Mouse (Mus musculus) forebrain, embryonic 12.5 days (tissue): Measurements from ENCODE around the gene Zbtb7b. TPM values are rescaled to one million over a fixed set of nuclear protein-coding genes. Genes with fewer than 3 reads are reported as not detected.
A peak's percentile ranks its signal among the peaks of the same experiment; 100 is the strongest.

Experiments
- ATAC-seq: fragments of 200-750 bp; cut with Nextera tagmentation; 2 replicates; pipeline ENCODE4 v1.8.0; 2017; ENCODE audit warnings: moderate TSS enrichment; ENCODE audit not compliant: low FRiP score
- H3K27ac ChIP-seq: fragments of 300-500 bp; sonication (generic); 2 replicates; pipeline ENCODE4 v1.5.1; 2016; ENCODE audit warnings: mild to moderate bottlenecking
- H3K27me3 ChIP-seq: fragments of 300-500 bp; sonication (generic); 2 replicates; pipeline ENCODE4 v1.6.1; 2016; ENCODE audit warnings: mild to moderate bottlenecking
- H3K36me3 ChIP-seq: fragments of 300-500 bp; sonication (generic); replicated peaks from 2 replicates; pipeline ENCODE4 v1.6.1; 2016; ENCODE audit warnings: mild to moderate bottlenecking
- H3K4me1 ChIP-seq: fragments of 300-500 bp; sonication (generic); 2 replicates; pipeline ENCODE4 v1.6.1; 2016
- H3K4me2 ChIP-seq: fragments of 300-500 bp; sonication (generic); 2 replicates; pipeline ENCODE4 v1.6.1; 2016; ENCODE audit warnings: mild to moderate bottlenecking, moderate library complexity
- H3K4me3 ChIP-seq: fragments of 300-500 bp; sonication (generic); replicated peaks from 2 replicates; pipeline ENCODE4 v1.5.1; 2016; ENCODE audit warnings: mild to moderate bottlenecking
- H3K9ac ChIP-seq: fragments of 300-500 bp; sonication (generic); 2 replicates; pipeline ENCODE4 v1.6.1; 2016; ENCODE audit warnings: mild to moderate bottlenecking
- H3K9me3 ChIP-seq: fragments of 300-500 bp; sonication (generic); 2 replicates; pipeline ENCODE4 v1.6.1; 2016
- WGBS: fragments of 180-500 bp; shearing (Covaris S2); methylation state at CpG from one replicate; pipeline ENCODE4 v1.1.7; 2016; 5-methylcytosine and 5-hydroxymethylcytosine counted together
- polyA plus RNA-seq: library from polyadenylated mRNA; unstranded; fragments of >200 nt; fragmentation: Nextera tagmentation; extraction: Ambion mirVana; gene quantifications from 2 replicates; pipeline ENCODE4 v1.2.1, GENCODE M21; 2016

Gene Zbtb7b
- polyA plus RNA-seq, 1 experiment from 2014 or later: 0.45 TPM

DNA sequence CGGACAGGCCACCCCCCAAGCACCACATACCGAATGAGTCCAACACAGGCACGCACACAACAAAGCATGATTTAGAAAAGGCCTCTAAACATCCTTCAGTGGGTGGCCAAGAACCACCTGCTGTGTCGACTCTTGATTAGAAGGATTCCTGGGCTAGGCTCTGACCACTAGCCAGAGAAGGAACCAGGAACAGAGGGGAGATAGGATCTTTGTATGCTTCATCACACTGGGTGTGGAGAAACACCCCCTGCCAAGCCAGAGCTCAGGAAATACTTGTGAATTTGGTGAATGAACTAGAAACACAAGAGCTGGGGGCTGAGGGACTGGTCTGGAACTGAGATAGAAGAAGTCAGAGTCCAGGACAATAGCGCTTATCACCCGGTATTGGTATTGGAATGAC lies 58.0 kb downstream of the Zbtb7b start:
- no peaks in the 10 kb centered on the region for H3K27me3 ChIP-seq
- H3K9me3 ChIP-seq: no peaks in the 10 kb centered on the region
- H3K4me1 ChIP-seq: peaks cover 64% of the 10 kb centered on the region
- no peak for ATAC-seq
- peak overlapping the region; percentile 92 for H3K27ac ChIP-seq
- 3% methylated on average over 6 of the region's 6 CpGs for WGBS
- H3K36me3 ChIP-seq: peaks cover 24% of the 10 kb centered on the region
- peak overlapping the region; percentile 70 for H3K4me2 ChIP-seq
- H3K4me3 ChIP-seq: peak overlapping the region; percentile 84
- peak overlapping the region; percentile 90 for H3K9ac ChIP-seq

DNA sequence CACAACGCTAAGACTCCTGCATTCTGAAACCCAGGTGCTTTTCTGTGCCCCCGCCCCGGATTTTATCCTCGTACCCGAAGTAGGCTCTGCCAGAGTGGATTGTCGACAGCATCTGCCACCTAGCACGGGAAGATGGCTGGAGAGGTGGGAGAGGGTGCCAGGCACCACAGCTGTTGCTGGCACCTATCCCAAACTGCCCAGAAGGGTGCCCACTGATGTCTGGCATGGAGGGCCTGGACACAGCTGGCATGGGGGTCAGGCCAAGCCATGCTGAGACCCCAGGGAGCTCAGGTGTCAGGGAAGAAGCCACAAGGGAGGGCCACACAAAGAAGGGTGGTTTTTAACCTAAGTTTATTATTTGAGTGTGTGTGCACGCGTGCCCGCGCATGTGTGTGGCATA lies 61.5 kb downstream of the Zbtb7b start:
- no peak for ATAC-seq
- no peak overlapping the region for H3K4me3 ChIP-seq
- 72% methylated on average over 11 of the region's 11 CpGs for WGBS
- H3K4me1 ChIP-seq: peaks cover 57% of the 10 kb centered on the region
- peak overlapping the region; percentile 74 for H3K27ac ChIP-seq
- H3K9me3 ChIP-seq: no peaks in the 10 kb centered on the region
- peak overlapping the region; percentile 5; the same call in 1 of the 2 replicates for H3K4me2 ChIP-seq
- peaks cover 24% of the 10 kb centered on the region for H3K36me3 ChIP-seq
- H3K9ac ChIP-seq: no peak overlapping the region
- H3K27me3 ChIP-seq: peaks cover 7% of the 10 kb centered on the region; the same call in 1 of the 2 replicates

DNA sequence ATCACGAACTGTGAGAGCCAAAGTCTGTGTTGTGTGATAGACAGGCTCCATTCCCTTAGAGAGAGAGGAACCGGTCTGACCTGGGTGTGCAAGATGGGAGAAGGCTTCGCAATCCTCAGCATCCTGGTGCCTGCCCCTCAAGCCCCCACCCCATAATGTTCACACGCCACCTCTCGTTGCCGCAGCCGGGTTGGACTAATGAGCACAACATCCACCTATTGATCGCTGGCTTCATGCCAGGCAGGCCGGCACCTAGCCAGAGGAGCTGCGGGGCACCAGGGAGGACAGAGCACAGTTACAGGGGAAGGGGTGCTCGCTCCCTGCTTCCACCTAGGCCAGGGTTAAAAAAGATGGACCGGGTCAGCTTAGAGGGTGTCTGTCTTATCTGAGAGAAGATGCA lies 62.1 kb downstream of the Zbtb7b start:
- 39% methylated on average over 12 of the region's 12 CpGs for WGBS

DNA sequence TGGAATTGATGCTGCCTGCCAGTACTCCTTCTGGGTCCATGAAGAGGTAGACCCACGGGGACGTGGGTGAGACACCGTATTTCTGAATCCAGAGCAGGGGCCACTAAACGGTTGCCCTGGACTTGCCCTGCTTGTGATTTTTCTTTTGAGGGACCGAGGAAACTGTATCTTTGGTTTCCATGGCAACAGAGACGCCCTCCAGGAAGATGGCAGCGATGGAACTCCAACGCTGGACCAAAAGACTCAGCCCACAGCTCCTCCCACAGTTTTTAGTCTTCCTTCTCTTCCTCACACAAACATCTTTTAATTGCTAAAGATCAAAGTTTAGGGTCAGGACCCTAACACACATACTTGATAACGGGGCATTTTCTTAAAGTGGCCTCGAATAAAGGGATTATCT lies 62.6 kb downstream of the Zbtb7b start:
- ATAC-seq: no peak

More for the DNA sequence above, 62.1 kb downstream of the Zbtb7b start:
- Histone ChIP-seq H3K9ac (no peak overlapping the region), H3K27me3 (peaks cover 13% of the 10 kb centered on the region; the same call in 1 of the 2 replicates), H3K27ac (peak overlapping the region; percentile 74), H3K9me3 (no peaks in the 10 kb centered on the region), H3K4me1 (peaks cover 57% of the 10 kb centered on the region), H3K36me3 (peaks cover 24% of the 10 kb centered on the region), H3K4me2 (peak overlapping the region; percentile 5), H3K4me3 (no peak overlapping the region)
- peak; percentile 14; the same call in 1 of the 2 replicates for ATAC-seq

DNA sequence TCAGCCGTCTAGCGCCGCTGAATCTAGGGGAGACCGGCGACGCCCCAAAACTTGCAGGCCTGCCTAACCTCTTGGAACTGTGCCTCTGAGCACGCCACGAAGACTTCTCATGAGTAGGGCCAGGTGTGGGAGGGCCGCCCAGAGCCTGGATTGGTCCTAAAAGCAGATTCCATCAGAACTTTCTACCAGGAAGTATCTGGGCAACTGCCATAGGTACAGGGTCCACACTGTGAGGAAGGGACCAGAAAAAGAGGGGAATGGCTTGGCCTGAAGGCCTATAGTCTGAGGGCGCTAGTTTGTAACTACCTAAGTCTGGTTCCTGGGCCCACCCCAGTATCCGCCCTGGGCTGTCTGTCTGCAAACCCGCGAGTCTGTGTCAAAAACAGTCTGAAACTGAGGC lies 63.0 kb downstream of the Zbtb7b start:
- no peak overlapping the region for H3K4me3 ChIP-seq
- H3K9ac ChIP-seq: no peak overlapping the region
- 73% methylated on average over 13 of the region's 13 CpGs for WGBS
- H3K36me3 ChIP-seq: peaks cover 24% of the 10 kb centered on the region
- no peak for ATAC-seq
- H3K4me2 ChIP-seq: no peak overlapping the region
- H3K9me3 ChIP-seq: no peaks in the 10 kb centered on the region
- peaks cover 14% of the 10 kb centered on the region; the same call in 1 of the 2 replicates for H3K27me3 ChIP-seq
- H3K27ac ChIP-seq: no peak overlapping the region
- peaks cover 51% of the 10 kb centered on the region for H3K4me1 ChIP-seq

More for the DNA sequence above, 62.6 kb downstream of the Zbtb7b start:
- H3K9ac ChIP-seq: no peak overlapping the region
- H3K4me2 ChIP-seq: no peak overlapping the region
- peak overlapping the region; percentile 74; the same call in 1 of the 2 replicates for H3K27ac ChIP-seq
- no peaks in the 10 kb centered on the region for H3K9me3 ChIP-seq
- H3K4me3 ChIP-seq: no peak overlapping the region
- H3K27me3 ChIP-seq: peaks cover 14% of the 10 kb centered on the region; the same call in 1 of the 2 replicates
- WGBS: 32% methylated on average over 10 of the region's 10 CpGs
- peaks cover 24% of the 10 kb centered on the region for H3K36me3 ChIP-seq
- peaks cover 55% of the 10 kb centered on the region for H3K4me1 ChIP-seq

DNA sequence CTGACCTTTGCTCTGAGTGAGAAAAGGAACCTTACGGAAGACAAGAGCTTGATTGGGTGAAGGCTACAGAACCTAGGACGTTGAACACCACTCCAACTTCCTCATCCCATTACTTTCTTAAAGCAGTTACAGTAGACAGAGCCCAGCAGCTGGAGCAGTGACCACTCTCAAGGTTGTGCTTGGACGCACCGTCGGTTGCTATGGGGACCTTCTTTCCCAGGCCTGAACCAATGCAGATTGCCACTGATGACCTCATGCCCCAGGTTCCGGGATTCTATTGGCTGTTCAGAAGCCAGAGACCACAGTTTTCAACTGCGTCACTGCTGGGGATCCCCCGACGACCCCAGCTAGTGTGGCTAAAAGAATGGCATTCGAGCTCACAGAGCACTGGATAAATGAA lies 63.6 kb downstream of the Zbtb7b start:
- Histone ChIP-seq H3K36me3 (peaks cover 24% of the 10 kb centered on the region), H3K4me1 (peaks cover 44% of the 10 kb centered on the region)

DNA sequence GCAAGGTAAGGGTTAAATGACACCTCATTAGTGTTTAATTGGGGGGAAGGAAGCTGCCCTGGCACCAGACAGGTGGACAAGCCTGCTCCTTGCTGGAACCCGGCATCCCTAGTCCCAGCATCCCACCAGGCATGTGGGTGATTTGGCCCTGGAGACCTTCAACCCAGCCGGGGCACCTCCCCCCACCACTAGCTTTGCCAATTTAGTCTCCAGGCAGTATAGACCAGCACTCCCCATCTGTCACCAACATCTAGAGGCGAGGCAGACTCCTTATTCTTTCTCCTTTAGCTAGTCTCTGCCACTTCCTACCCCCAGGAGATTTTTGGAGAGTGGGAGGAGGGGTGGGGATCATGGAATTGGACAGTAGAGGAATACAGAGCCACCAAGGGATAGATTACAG lies 64.2 kb downstream of the Zbtb7b start:
- 47% methylated on average over 3 of the region's 3 CpGs for WGBS

More for the DNA sequence above, 63.6 kb downstream of the Zbtb7b start:
- peaks cover 14% of the 10 kb centered on the region; the same call in 1 of the 2 replicates for H3K27me3 ChIP-seq
- no peak overlapping the region for H3K4me3 ChIP-seq
- H3K4me2 ChIP-seq: no peak overlapping the region
- H3K27ac ChIP-seq: 0 out of 2 replicates have a peak overlapping the region, but pooled peaks have one; percentile 19
- WGBS: 19% methylated on average over 10 of the region's 10 CpGs
- H3K9ac ChIP-seq: no peak overlapping the region
- H3K9me3 ChIP-seq: no peaks in the 10 kb centered on the region
- no peak for ATAC-seq

DNA sequence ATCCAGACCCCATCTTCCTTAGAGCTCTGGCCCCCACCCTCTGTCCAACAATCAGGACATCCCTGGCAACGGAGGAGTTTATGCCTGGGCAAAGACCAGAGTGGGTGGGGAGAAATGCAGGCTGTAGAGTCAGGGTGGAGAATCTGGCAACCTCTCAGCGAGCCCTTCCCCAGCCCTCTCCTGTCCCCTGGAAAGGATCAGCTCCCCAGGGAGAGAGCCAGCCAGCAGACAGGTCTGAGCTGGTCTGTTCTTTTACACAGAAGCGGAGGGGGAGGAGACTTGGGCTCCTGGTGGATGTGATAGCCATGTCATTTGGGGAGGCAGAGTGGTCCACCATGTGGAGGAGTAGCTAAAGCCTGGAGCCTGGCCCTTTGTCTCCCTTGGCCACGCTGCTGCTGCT lies 66.0 kb downstream of the Zbtb7b start:
- H3K4me2 ChIP-seq: no peak overlapping the region
- peaks cover 7% of the 10 kb centered on the region for H3K36me3 ChIP-seq
- WGBS: 13% methylated on average over 4 of the region's 4 CpGs
- H3K4me3 ChIP-seq: no peak overlapping the region
- peaks cover 23% of the 10 kb centered on the region; the same call in 1 of the 2 replicates for H3K27me3 ChIP-seq
- ATAC-seq: no peak
- H3K9ac ChIP-seq: no peak overlapping the region
- peaks cover 40% of the 10 kb centered on the region for H3K4me1 ChIP-seq
- H3K9me3 ChIP-seq: no peaks in the 10 kb centered on the region
- no peak overlapping the region for H3K27ac ChIP-seq

More for the DNA sequence above, 64.2 kb downstream of the Zbtb7b start:
- peaks cover 40% of the 10 kb centered on the region for H3K4me1 ChIP-seq
- peak overlapping the region; percentile 19 for H3K27ac ChIP-seq
- H3K9ac ChIP-seq: no peak overlapping the region
- H3K4me2 ChIP-seq: no peak overlapping the region
- H3K4me3 ChIP-seq: no peak overlapping the region
- H3K36me3 ChIP-seq: peaks cover 24% of the 10 kb centered on the region
- H3K27me3 ChIP-seq: peaks cover 14% of the 10 kb centered on the region; the same call in 1 of the 2 replicates
- no peaks in the 10 kb centered on the region for H3K9me3 ChIP-seq
- no peak for ATAC-seq

Other genes starting within 250 kb of the Zbtb7b start
- gene Hcn3, start 234.6 kb downstream of the Zbtb7b start, polyA plus RNA-seq: 11.2 and 15.1 TPM in 2 replicates
- gene Clk2, start 230.0 kb downstream of the Zbtb7b start, polyA plus RNA-seq: 41.1 and 42.5 TPM in 2 replicates
- 89.7 and 94.4 TPM in 2 replicates for gene Scamp3, start 217.3 kb downstream of the Zbtb7b start, polyA plus RNA-seq
- 25.6 and 26.3 TPM in 2 replicates for gene Fam189b, start 211.6 kb downstream of the Zbtb7b start, polyA plus RNA-seq
- gene Gba, start 191.8 kb downstream of the Zbtb7b start, polyA plus RNA-seq: 34.3 and 37.4 TPM in 2 replicates
- 95.1 and 97.9 TPM in 2 replicates for gene Thbs3, start 179.6 kb downstream of the Zbtb7b start, polyA plus RNA-seq
- gene Mtx1, start 167.7 kb downstream of the Zbtb7b start, polyA plus RNA-seq: 185 and 194 TPM in 2 replicates
- 3.8 and 4.7 TPM in 2 replicates for gene Muc1, start 165.7 kb downstream of the Zbtb7b start, polyA plus RNA-seq
- 249 and 252 TPM in 2 replicates for gene Krtcap2, start 148.8 kb downstream of the Zbtb7b start, polyA plus RNA-seq
- gene Trim46, start 148.5 kb downstream of the Zbtb7b start, polyA plus RNA-seq: 25.1 and 26.6 TPM in 2 replicates
- gene Dpm3, start 135.4 kb downstream of the Zbtb7b start, polyA plus RNA-seq: 79.1 and 84.3 TPM in 2 replicates
- gene Slc50a1, start 124.2 kb downstream of the Zbtb7b start, polyA plus RNA-seq: 28.6 and 29.7 TPM in 2 replicates
- 9.7 and 12.6 TPM in 2 replicates for gene Efna1, start 113.6 kb downstream of the Zbtb7b start, polyA plus RNA-seq
- 11.9 and 14.9 TPM in 2 replicates for gene Efna3, start 71.8 kb downstream of the Zbtb7b start, polyA plus RNA-seq
- gene Efna4, start 56.7 kb downstream of the Zbtb7b start, polyA plus RNA-seq: 17.1 and 20.0 TPM in 2 replicates
- gene Adam15, start 44.8 kb downstream of the Zbtb7b start, polyA plus RNA-seq: 22.7 and 28.2 TPM in 2 replicates
- 0.13 and 0.22 TPM in 2 replicates for gene Dcst2, start 32.8 kb downstream of the Zbtb7b start, polyA plus RNA-seq
- gene Dcst1, start 29.5 kb downstream of the Zbtb7b start, polyA plus RNA-seq: 0.36 and 0.54 TPM in 2 replicates
- gene Lenep, start 8.0 kb upstream of the Zbtb7b start, polyA plus RNA-seq: 0.24 and 2.0 TPM in 2 replicates
- 32.2 and 33.1 TPM in 2 replicates for gene Flad1, start 17.1 kb upstream of the Zbtb7b start, polyA plus RNA-seq
- gene Cks1b, start 23.6 kb upstream of the Zbtb7b start, polyA plus RNA-seq: 363 and 395 TPM in 2 replicates
- gene Shc1, start 23.7 kb upstream of the Zbtb7b start, polyA plus RNA-seq: 28.4 and 30.9 TPM in 2 replicates
- gene Pygo2, start 35.4 kb upstream of the Zbtb7b start, polyA plus RNA-seq: 47.2 and 48.8 TPM in 2 replicates
- 14.4 and 14.7 TPM in 2 replicates for gene Pbxip1, start 41.9 kb upstream of the Zbtb7b start, polyA plus RNA-seq
- gene Pmvk, start 59.8 kb upstream of the Zbtb7b start, polyA plus RNA-seq: 65.6 and 66.1 TPM in 2 replicates
- 2.0 and 2.3 TPM in 2 replicates for gene Kcnn3, start 125.4 kb upstream of the Zbtb7b start, polyA plus RNA-seq